Mouse (Mus musculus) heart, postnatal 0 days (tissue): ENCODE measurements around the gene Gm45713.

Source experiments
- CTCF ChIP-seq: IDR thresholded peaks from 2 replicates; pipeline ENCODE4 v1.5.1; 2016; ENCODE audit warnings: antibody characterized with exemption, control low read depth, low read depth
- EP300 ChIP-seq: IDR thresholded peaks from 2 replicates; pipeline ENCODE4 v1.6.1; 2016; ENCODE audit warnings: antibody characterized with exemption, low read depth

- TF ChIP-seq EP300 (no peak), CTCF (no peak)
These were observed 44.7 kb downstream of the Gm45713 start for GRCm38 (mm10) chr7:45091001-45091990.
